Mouse (Mus musculus) erythroblast, embryonic 14.5 days (primary cell): Measurements from ENCODE around the gene Utp20.

Source experiments
- GATA1 ChIP-seq: IDR thresholded peaks from 2 replicates; pipeline ENCODE4 v1.6.1; 2012; ENCODE audit warnings: low read length, inconsistent platforms, mixed read lengths
- TAL1 ChIP-seq: IDR thresholded peaks from 3 replicates; pipeline ENCODE4 v1.6.1; 2012; ENCODE audit warnings: low read length, inconsistent platforms, mixed read lengths

DNA sequence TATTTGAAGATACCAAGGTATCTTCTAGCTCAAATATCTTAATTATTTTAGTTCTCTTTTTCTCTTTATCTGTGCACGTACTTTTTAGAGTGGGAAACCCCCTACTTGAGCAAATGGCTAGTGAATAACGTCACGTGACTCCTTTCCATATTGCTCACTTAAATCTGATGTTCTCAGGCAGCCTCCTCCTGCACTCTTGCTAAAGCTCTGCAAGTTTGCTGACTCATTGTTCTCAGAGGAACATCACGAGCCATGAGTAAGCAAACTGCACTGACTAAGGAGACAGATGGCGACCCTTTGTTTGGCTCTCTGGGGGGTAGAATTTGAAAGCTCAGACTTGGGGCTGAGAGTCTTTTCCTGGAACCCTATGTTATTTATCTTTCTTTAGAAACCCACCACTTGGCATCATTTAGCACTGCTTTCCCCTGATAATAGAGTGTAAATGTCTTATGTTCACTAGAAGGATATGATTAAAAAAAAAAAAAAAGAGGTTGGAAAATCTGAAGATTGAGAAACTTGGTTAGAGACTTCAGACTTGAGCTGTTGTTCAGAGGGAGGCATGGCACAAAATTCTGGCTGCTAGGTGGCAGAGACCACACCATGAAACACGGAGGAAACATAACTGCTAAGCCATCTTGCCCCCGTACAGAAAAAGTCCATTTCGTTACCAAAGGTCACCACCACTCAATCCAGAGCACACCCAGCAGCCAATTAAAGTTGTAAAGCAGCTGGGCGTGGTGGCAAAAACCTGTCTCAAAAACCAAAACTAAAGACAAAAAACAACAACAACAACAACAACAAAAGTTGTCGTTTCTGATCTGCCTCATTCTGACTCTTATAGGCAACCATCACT lies 117.7 kb downstream of the Utp20 start:
- TF ChIP-seq GATA1, result no peak
- TF ChIP-seq TAL1, result no peak
